Comparison of ENCODE assay signal across 8 mouse cellular contexts in the genomic region with DNA sequence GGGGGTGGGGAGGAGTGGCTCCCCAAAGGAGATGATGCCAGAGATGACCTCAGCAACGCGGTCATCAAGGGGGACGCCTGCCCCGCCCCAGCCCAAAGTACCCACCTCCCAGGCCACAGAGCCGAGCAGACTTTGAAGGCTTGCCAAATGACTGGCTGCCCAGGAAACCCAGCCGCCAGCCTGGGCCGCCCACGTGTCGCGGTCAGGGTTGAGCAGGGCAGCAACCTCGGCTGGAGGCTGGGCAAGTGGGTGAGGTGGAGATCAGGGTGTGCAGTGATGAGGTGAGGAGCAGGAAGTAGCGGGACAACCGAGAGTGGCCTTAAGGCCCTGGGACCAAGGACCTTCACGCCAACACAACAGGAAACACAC. TPM values are rescaled to one million over a fixed set of nuclear protein-coding genes. Genes with fewer than 3 reads are reported as not detected.
DNase-seq lines count a peak whose midpoint lies in the region; ATAC-seq and TF ChIP-seq lines count a peak whose summit lies in the region.

No protein-coding gene starts in this region.

- no peak overlapping the region for H3K9ac ChIP-seq in embryonic facial prominence, embryonic 15.5 days
- no peak overlapping the region for H3K9ac ChIP-seq in liver, postnatal 0 days (replicated peaks)
- no peak overlapping the region for H3K9ac ChIP-seq in neural tube, embryonic 15.5 days (replicated peaks)

- POLR2A ChIA-PET in Patski (lab: Charles Lee), result no interaction called here

- 0 out of 2 replicates have a peak, but pooled peaks cover 3% of the 10 kb centered on the region for H3K36me3 ChIP-seq in embryonic facial prominence, embryonic 15.5 days
- H3K36me3 ChIP-seq in liver, postnatal 0 days (replicated peaks; ENCODE audit: insufficient read depth, low read length), result no peaks in the 10 kb centered on the region
- H3K36me3 ChIP-seq in neural tube, embryonic 15.5 days, result 0 out of 2 replicates have a peak, but pooled peaks cover 4% of the 10 kb centered on the region

- peak; percentile 84 for ATAC-seq in Patski
- peak; percentile 51; the same call in 1 of the 2 replicates for ATAC-seq in embryonic facial prominence, embryonic 15.5 days (ENCODE audit: insufficient number of reproducible peaks, low FRiP score, low TSS enrichment, low read depth)
- ATAC-seq in liver, postnatal 0 days, result peak; percentile 63
- ATAC-seq in neural tube, embryonic 15.5 days (ENCODE audit: low FRiP score), result no peak
- ATAC-seq in erythroblast, adult 5-6 weeks (replicated peaks; ENCODE audit: low FRiP score, poor library complexity, severe bottlenecking), result no peak

- no peak overlapping the region for H3K4me3 ChIP-seq in layer of hippocampus, adult 2 months
- no peak overlapping the region for H3K4me3 ChIP-seq in embryonic facial prominence, embryonic 15.5 days (replicated peaks)
- no peak overlapping the region for H3K4me3 ChIP-seq in liver, postnatal 0 days (ENCODE audit: low read depth, low read length)
- no peak overlapping the region for H3K4me3 ChIP-seq in neural tube, embryonic 15.5 days (replicated peaks)

- no peak overlapping the region for H3K4me2 ChIP-seq in embryonic facial prominence, embryonic 15.5 days (replicated peaks)
- no peak overlapping the region for H3K4me2 ChIP-seq in liver, postnatal 0 days (ENCODE audit: low read depth, low read length)
- no peak overlapping the region for H3K4me2 ChIP-seq in neural tube, embryonic 15.5 days

- TF ChIP-seq EP300 in liver, postnatal 0 days (IDR thresholded peaks at IDR 0.05; ENCODE audit: low read depth), result no peak

- CTCF ChIA-PET in Patski (lab: Charles Lee), result interaction anchor here (0.7 kb wide), 1 partner anchor 15 kb away, joined by 3 read pairs; no protein-coding TSS in a partner anchor

- no peaks in the 10 kb centered on the region for H3K27me3 ChIP-seq in Patski
- no peaks in the 10 kb centered on the region for H3K27me3 ChIP-seq in embryonic facial prominence, embryonic 15.5 days
- H3K27me3 ChIP-seq in liver, postnatal 0 days (ENCODE audit: insufficient read depth, low read length), result no peaks in the 10 kb centered on the region
- H3K27me3 ChIP-seq in neural tube, embryonic 15.5 days (replicated peaks), result no peaks in the 10 kb centered on the region

- in situ Hi-C loops in Patski (cut with MboI; ENCODE audit: low pct_unique_long_range_greater_than_20kb), result no loop called here

- no peak for TF ChIP-seq CTCF in layer of hippocampus, adult 2 months (conservative IDR thresholded peaks at IDR 0.05)
- no peak for TF ChIP-seq CTCF in Patski (IDR thresholded peaks at IDR 0.05)
- no peak for TF ChIP-seq CTCF in liver, postnatal 0 days (IDR thresholded peaks at IDR 0.05; ENCODE audit: low read depth)

- peaks cover 75% of the 10 kb centered on the region for H3K4me1 ChIP-seq in embryonic facial prominence, embryonic 15.5 days
- peaks cover 20% of the 10 kb centered on the region for H3K4me1 ChIP-seq in liver, postnatal 0 days (ENCODE audit: insufficient read depth)
- peaks cover 55% of the 10 kb centered on the region for H3K4me1 ChIP-seq in neural tube, embryonic 15.5 days

- no peaks in the 10 kb centered on the region for H3K9me3 ChIP-seq in embryonic facial prominence, embryonic 15.5 days (replicated peaks)
- H3K9me3 ChIP-seq in liver, postnatal 0 days (ENCODE audit: low read length), result no peaks in the 10 kb centered on the region
- H3K9me3 ChIP-seq in neural tube, embryonic 15.5 days (replicated peaks), result no peaks in the 10 kb centered on the region

- DNase-seq in layer of hippocampus, adult 2 months (ENCODE audit: low spot score in 2 of 2), result peak; percentile 40 to 43
- DNase-seq in layer of hippocampus, adult 8-10 months (ENCODE audit: low spot score in 2 of 2), result no peak
- DNase-seq in Patski (ENCODE audit: low read depth, low spot score), result peak; percentile 87
- peak; percentile 74 for DNase-seq in induced T-regulatory cell, adult 2 months (ENCODE audit: low read depth)
- peak; percentile 63 for DNase-seq in liver, postnatal 0 days

- 70% methylated on average over 14 of the region's 14 CpGs for whole genome bisulfite sequencing in embryonic facial prominence, embryonic 15.5 days
- WGBS in liver, postnatal 0 days (ENCODE audit: insufficient replicate concordance), result 61% methylated on average over 14 of the region's 14 CpGs
- 77% methylated on average over 14 of the region's 14 CpGs for WGBS in neural tube, embryonic 15.5 days

- H3K27ac ChIP-seq in layer of hippocampus, adult 2 months, result 0 out of 2 replicates have a peak overlapping the region, but pooled peaks have one; percentile 32
- H3K27ac ChIP-seq in embryonic facial prominence, embryonic 15.5 days (replicated peaks), result peak overlapping the region; percentile 71; the same call in 1 of the 2 replicates
- H3K27ac ChIP-seq in liver, postnatal 0 days (ENCODE audit: low read depth), result no peak overlapping the region
- H3K27ac ChIP-seq in neural tube, embryonic 15.5 days (replicated peaks), result peak overlapping the region; percentile 70; the same call in 1 of the 2 replicates

RNA-seq across cellular contexts. Expression of gene Gtf2ird1, which starts 19.1 kb away (rescaled TPM):
- total RNA-seq in layer of hippocampus, adult 2 months (2021), result 10 to 100 TPM; 22.8 to 25.4 TPM
- 10 to 100 TPM; 26.8 to 35.0 (median 32.8) TPM for total RNA-seq in layer of hippocampus, adult 8-10 months (2022)
- polyA plus RNA-seq in Patski (2021), result 169 TPM
- polyA plus RNA-seq in embryonic facial prominence, embryonic 15.5 days (2015; fragmentation: Nextera tagmentation; extraction: Ambion mirVana), result 114 and 123 TPM in 2 replicates
- polyA plus RNA-seq in liver, postnatal 0 days (2015; fragmentation: Nextera tagmentation; extraction: Ambion mirVana), result 10.0 and 11.0 TPM in 2 replicates
- 62.6 and 64.9 TPM in 2 replicates for polyA plus RNA-seq in neural tube, embryonic 15.5 days (2015; fragmentation: Nextera tagmentation; extraction: Ambion mirVana)
- total RNA-seq in erythroblast, adult 5-6 weeks (2015; ENCODE audit: low replicate concordance), result 3.3 and 29.0 TPM in 2 replicates
- total RNA-seq in erythroblast, adult 5-6 weeks (2017; ENCODE audit: low replicate concordance), result 2.2 TPM in 2 replicates

Comparison
In these comparisons a context has a peak if more than half of its experiments do, and no peak if none do; other contexts are left out.
1. DNase-seq: peak in layer of hippocampus, adult 2 months (2 of 2), Patski (single experiment), induced T-regulatory cell, adult 2 months (single experiment) and liver, postnatal 0 days (single experiment); none in layer of hippocampus, adult 8-10 months (0 of 2).
2. ATAC-seq: peak in Patski (single experiment), embryonic facial prominence, embryonic 15.5 days (single experiment) and liver, postnatal 0 days (single experiment); none in neural tube, embryonic 15.5 days (single experiment) and erythroblast, adult 5-6 weeks (single experiment).